Mouse (Mus musculus) heart, adult 8-10 months (tissue): ENCODE results near the gene Kctd3. TPM values are rescaled to one million over a fixed set of nuclear protein-coding genes. Genes with fewer than 3 reads are reported as not detected.
A peak's percentile ranks its signal among the peaks of the same experiment; 100 is the strongest.
"Not testable (repeated sequence)": the region's sequence is repeated elsewhere in the genome, so short reads cannot be mapped to it uniquely, and the experiment has no call there.

Source experiments
- DNase-seq: peaks from one replicate; pipeline ENCODE4 v3.0.0; 2022; ENCODE audit warnings: low spot score
- total RNA-seq, 4 experiments: library from RNA; stranded (reverse); gene quantifications; 2 replicates each; pipeline ENCODE4 v1.2.4; 2022

The Kctd3 gene
- total RNA-seq, result 10 to 100 TPM; 10.9 to 15.4 (median 13.6) TPM

GRCm38 (mm10) chr1:189007239-189007979 is at the start of gene Kctd3:
TSS of gene Kctd3 (minus strand) at chr1:189007841.
- DNase-seq, result peak; percentile 93

GRCm38 (mm10) chr1:189057425-189057824 is 49.8 kb upstream of the Kctd3 start:
- no peak for DNase-seq

- DNase-seq, result no peak
Observed at GRCm38 (mm10) chr1:189055933-189056332, 48.3 kb upstream of the Kctd3 start.

GRCm38 (mm10) chr1:189054941-189055551 is 47.4 kb upstream of the Kctd3 start:
- no peak for DNase-seq

- DNase-seq, result no peak
Observed at GRCm38 (mm10) chr1:189054191-189054590, 46.5 kb upstream of the Kctd3 start.

GRCm38 (mm10) chr1:189052189-189052588 is 44.5 kb upstream of the Kctd3 start:
- no peak for DNase-seq

- no peak for DNase-seq
Observed at GRCm38 (mm10) chr1:189050122-189050521, 42.5 kb upstream of the Kctd3 start.

- no peak for DNase-seq
Observed at GRCm38 (mm10) chr1:189048331-189048730, 40.7 kb upstream of the Kctd3 start.

GRCm38 (mm10) chr1:189047918-189048317 is 40.3 kb upstream of the Kctd3 start:
- no peak for DNase-seq

GRCm38 (mm10) chr1:189046831-189047230 is 39.2 kb upstream of the Kctd3 start:
- DNase-seq, result no peak

GRCm38 (mm10) chr1:189046301-189046700 is 38.7 kb upstream of the Kctd3 start:
- DNase-seq, result no peak

- peak; percentile 40 for DNase-seq
Observed at GRCm38 (mm10) chr1:189041261-189041660, 33.6 kb upstream of the Kctd3 start.

- no peak for DNase-seq
Observed at GRCm38 (mm10) chr1:189039348-189039747, 31.7 kb upstream of the Kctd3 start.

- not testable (repeated sequence) for DNase-seq
Observed at GRCm38 (mm10) chr1:189032817-189033216, 25.2 kb upstream of the Kctd3 start.

- no peak for DNase-seq
Observed at GRCm38 (mm10) chr1:189030975-189031374, 23.3 kb upstream of the Kctd3 start.

- DNase-seq, result no peak
Observed at GRCm38 (mm10) chr1:189028267-189028666, 20.6 kb upstream of the Kctd3 start.

- no peak for DNase-seq
Observed at GRCm38 (mm10) chr1:189026885-189027284, 19.2 kb upstream of the Kctd3 start.

GRCm38 (mm10) chr1:189023701-189024080 is 16.1 kb upstream of the Kctd3 start:
- DNase-seq, result no peak

- no peak for DNase-seq
Observed at GRCm38 (mm10) chr1:189022925-189023700, 15.5 kb upstream of the Kctd3 start.

- DNase-seq, result no peak
Observed at GRCm38 (mm10) chr1:189015372-189015771, 7.7 kb upstream of the Kctd3 start.

GRCm38 (mm10) chr1:189013587-189013921 is 5.9 kb upstream of the Kctd3 start:
- DNase-seq, result no peak

GRCm38 (mm10) chr1:189012846-189013586 is 5.4 kb upstream of the Kctd3 start:
- DNase-seq, result no peak
